Mouse (Mus musculus) right cerebral cortex, postnatal 4 days (tissue): Measurements from ENCODE around the gene Adamts13.

Experiments
- DNase-seq: peaks from one replicate; pipeline ENCODE4 v3.0.0-alpha.2; 2022

Adamts13 gene

GRCm38 (mm10) chr2:26980361-26980760 is 7.1 kb downstream of the Adamts13 start:
- DNase-seq: no peak

GRCm38 (mm10) chr2:26984179-26984578 is 11.0 kb downstream of the Adamts13 start:
- no peak for DNase-seq

DNA sequence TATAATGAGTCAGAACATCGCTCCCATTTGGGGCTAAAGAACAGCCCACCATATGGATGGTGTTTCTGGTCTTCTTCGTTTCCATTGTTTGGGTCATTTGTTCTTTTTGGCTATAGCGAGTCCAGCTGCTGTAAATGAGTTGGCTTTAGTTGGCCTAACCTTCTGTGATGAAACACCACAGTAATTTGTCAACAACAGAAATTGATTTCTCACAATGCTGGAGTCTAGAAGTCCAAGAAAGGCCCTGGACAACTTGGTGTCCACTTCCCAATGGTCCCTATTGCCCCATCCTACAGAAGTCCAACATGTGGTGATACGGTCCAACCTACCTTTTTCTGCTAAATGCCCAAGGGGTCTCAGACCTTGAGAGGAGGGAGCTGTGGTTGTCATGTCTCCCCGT is 11.4 kb downstream of the Adamts13 start:
- no peak for DNase-seq

DNA sequence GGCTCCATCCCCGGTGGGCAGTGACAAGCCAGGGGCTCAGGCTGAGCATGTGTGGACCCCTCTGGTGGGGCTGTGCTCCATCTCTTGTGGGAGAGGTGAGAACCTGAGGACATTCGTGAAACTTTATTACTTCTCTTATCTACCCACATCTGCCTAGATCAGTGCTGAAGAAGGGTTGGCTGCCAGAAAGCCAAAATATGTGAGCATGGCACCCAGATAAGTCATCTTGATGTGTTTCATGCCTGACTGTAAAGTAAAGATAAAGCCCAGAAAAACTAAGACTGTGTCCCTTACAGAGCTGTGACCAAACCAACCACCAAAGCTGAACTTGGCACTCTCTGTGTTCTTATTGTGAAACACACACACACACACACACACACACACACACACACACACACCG is 20.7 kb downstream of the Adamts13 start:
- DNase-seq: no peak

DNA sequence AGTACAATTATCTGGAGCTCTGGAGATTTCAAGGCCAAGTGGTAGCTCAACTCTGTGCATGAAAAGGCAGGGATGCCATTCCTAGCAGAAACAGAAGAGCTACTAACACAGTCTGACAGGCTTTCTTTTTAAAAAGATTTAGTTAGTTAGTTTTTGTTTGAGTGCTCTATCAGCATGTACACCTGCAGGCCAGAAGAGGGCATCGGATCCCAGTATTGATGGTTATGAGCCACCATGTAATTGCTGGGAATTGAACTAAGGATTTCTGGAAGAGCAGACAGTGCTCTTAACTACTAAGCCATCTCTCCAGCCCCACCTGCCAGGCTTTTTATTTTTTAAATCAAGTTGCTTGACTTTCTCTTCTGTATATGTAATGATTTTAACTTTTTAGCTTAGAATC is 24.3 kb downstream of the Adamts13 start:
- DNase-seq: no peak

GRCm38 (mm10) chr2:26997993-26998392 is 24.8 kb downstream of the Adamts13 start:
- no peak for DNase-seq

GRCm38 (mm10) chr2:27006255-27006654 is 33.0 kb downstream of the Adamts13 start:
- DNase-seq: no peak

GRCm38 (mm10) chr2:27007701-27008100 is 34.5 kb downstream of the Adamts13 start:
- no peak for DNase-seq

DNA sequence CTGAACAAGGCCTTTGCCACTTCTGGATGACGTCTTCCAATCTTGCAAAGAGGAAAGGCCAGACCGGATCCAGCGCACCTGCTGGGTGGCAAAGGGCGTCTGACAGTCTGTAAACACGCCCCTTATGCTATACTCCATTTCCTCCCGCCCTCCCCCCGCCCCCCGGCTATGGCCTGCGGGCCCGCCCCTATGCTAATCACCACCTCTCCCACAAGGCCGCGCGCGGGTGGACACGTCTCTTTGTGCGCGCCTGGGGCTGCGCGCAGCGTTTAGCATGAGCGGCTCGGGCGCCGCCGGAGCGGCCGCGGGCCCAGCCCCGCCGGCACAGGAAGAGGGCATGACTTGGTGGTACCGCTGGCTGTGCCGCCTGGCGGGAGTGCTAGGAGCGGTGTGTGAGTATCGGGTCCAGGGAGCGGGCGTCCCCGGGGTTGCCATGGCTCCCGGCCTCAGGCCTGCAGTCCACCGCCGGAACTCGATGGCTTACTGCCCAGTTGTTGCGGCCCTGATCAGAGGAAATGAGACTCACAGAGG is 36.6 kb downstream of the Adamts13 start, which contains the start of gene Cacfd1:
Cacfd1 (plus strand) TSS at position 213 of the 531 bp plus-strand sequence.
- peak; percentile 84 for DNase-seq

- peak; percentile 82 for DNase-seq
These were observed 44.6 kb downstream of the Adamts13 start for GRCm38 (mm10) chr2:27017802-27018201.

- DNase-seq: no peak
These were observed 46.3 kb downstream of the Adamts13 start for GRCm38 (mm10) chr2:27019530-27019929.

- no peak for DNase-seq
These were observed 47.9 kb downstream of the Adamts13 start for GRCm38 (mm10) chr2:27021103-27021502.

DNA sequence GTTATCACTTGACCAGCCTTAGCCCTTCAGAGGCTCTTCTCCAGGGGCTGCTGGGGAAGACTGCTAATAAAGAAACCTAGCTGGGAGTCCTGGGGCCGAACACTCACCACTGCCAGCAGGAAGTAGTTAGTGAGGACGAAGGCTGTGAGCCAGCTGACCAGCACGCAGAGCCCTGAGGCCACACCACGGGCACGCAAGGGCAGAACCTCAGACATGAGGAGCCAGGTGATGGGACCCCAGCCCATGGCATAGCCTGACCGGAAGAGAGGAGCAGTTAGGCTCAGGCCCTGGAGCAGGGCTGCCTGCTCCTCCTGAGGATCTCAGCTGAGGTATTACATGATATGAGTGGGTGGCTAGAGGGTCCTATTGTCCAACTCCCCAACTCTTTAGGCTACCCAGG is 49.4 kb downstream of the Adamts13 start:
- no peak for DNase-seq

DNA sequence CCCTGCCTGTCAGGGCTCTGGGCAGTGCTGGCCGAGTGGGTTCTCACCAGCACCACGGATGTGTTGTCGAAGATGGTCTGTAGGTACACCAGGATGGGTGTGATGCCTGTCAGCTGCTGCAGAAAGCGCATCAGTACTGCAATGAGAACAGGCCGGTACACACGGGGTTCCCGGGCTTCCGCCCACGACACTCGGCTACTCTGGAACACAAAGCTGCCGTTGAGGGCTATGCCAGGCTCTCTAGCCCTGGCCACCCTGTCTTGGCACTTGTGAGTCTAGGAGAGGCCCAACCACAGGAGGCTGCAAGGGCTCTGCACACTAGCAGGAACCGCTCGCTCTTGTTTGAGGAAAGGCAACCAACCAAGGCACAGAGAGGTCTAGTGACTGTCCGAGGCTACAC is 50.9 kb downstream of the Adamts13 start:
- DNase-seq: no peak

GRCm38 (mm10) chr2:27025545-27025944 is 52.3 kb downstream of the Adamts13 start:
- DNase-seq: no peak

GRCm38 (mm10) chr2:27026332-27026731 is 53.1 kb downstream of the Adamts13 start:
- DNase-seq: no peak

GRCm38 (mm10) chr2:27026857-27027617 is 53.8 kb downstream of the Adamts13 start:
- no peak for DNase-seq

GRCm38 (mm10) chr2:27027618-27028436 is 54.6 kb downstream of the Adamts13 start, which contains the start of gene Slc2a6:
Gene Slc2a6 (minus strand): TSS chr2:27027998.
- peak; percentile 86 for DNase-seq

- DNase-seq: no peak
These were observed 55.3 kb downstream of the Adamts13 start for GRCm38 (mm10) chr2:27028437-27029015.

- no peak for DNase-seq
These were observed 59.1 kb downstream of the Adamts13 start for GRCm38 (mm10) chr2:27032361-27032760.

DNA sequence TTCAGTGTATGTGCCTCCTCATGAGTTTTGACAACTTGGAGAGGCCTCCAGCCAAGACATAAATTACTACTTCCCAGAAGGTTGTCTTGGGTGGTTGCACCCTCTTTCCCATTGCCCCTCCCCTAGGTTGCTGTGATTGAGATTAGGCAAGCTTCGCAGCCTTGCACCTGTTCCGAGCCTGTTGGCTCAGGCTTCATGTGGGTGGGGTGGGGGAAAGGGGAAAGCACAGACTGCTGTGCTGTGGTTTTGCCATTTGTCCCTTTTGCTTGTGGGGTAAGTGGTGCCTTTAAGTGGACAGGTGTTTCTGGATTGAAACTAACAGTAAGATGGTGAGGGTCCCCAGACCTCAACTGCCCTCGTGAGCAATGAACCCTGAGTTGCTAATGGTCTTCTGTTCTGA is 62.8 kb downstream of the Adamts13 start:
- DNase-seq: no peak

GRCm38 (mm10) chr2:27037008-27037407 is 63.8 kb downstream of the Adamts13 start:
- no peak for DNase-seq

GRCm38 (mm10) chr2:27038596-27038995 is 65.4 kb downstream of the Adamts13 start:
- DNase-seq: peak; percentile 82
